Mouse (Mus musculus) gastrocnemius, adult 8-10 months (tissue): ENCODE data around the gene Dgcr6. TPM values are rescaled to one million over a fixed set of nuclear protein-coding genes. Genes with fewer than 3 reads are reported as not detected.

ENCODE experiments used
- DNase-seq, 2 experiments: peaks; one replicate each; pipeline ENCODE4 v3.0.0; 2022; ENCODE audit warnings: low spot score in 2 of 2
- total RNA-seq, 4 experiments: library from RNA; stranded (reverse); gene quantifications; 2 replicates each; pipeline ENCODE4 v1.2.4; 2022

Gene Dgcr6
- total RNA-seq, 4 experiments from 2014 or later: 48.2 to 56.8 (median 51.2) TPM

- DNase-seq: no peak
Observed at GRCm38 (mm10) chr16:18068653-18069376, 16.2 kb downstream of the Dgcr6 start.

GRCm38 (mm10) chr16:18070798-18071197, 18.1 kb downstream of the Dgcr6 start:
- no peak for DNase-seq

- no peak for DNase-seq
Observed at GRCm38 (mm10) chr16:18072089-18072488, 19.4 kb downstream of the Dgcr6 start.

- no peak for DNase-seq
Observed at GRCm38 (mm10) chr16:18073259-18073962, 20.8 kb downstream of the Dgcr6 start.

GRCm38 (mm10) chr16:18074611-18075010, 22.0 kb downstream of the Dgcr6 start:
- DNase-seq: no peak

- no peak for DNase-seq
Observed at GRCm38 (mm10) chr16:18075201-18075600, 22.5 kb downstream of the Dgcr6 start.

- DNase-seq: no peak
Observed at GRCm38 (mm10) chr16:18078314-18079015, 25.8 kb downstream of the Dgcr6 start.

GRCm38 (mm10) chr16:18079300-18079699, 26.6 kb downstream of the Dgcr6 start:
- no peak for DNase-seq

- DNase-seq: no peak
Observed at GRCm38 (mm10) chr16:18080171-18080570, 27.5 kb downstream of the Dgcr6 start.

- no peak for DNase-seq
Observed at GRCm38 (mm10) chr16:18081149-18081827, 28.6 kb downstream of the Dgcr6 start.

GRCm38 (mm10) chr16:18082291-18082690, 29.6 kb downstream of the Dgcr6 start:
- no peak for DNase-seq

- DNase-seq: peak; percentile 76 to 78
Observed at GRCm38 (mm10) chr16:18083231-18083951, 30.7 kb downstream of the Dgcr6 start.

- no peak for DNase-seq
Observed at GRCm38 (mm10) chr16:18084262-18084661, 31.6 kb downstream of the Dgcr6 start.

GRCm38 (mm10) chr16:18087101-18087500, 34.4 kb downstream of the Dgcr6 start:
- DNase-seq: no peak

- DNase-seq: no peak
Observed at GRCm38 (mm10) chr16:18096348-18096747, 43.7 kb downstream of the Dgcr6 start.

GRCm38 (mm10) chr16:18102816-18103215, 50.2 kb downstream of the Dgcr6 start:
- DNase-seq: no peak

GRCm38 (mm10) chr16:18103366-18103765, 50.7 kb downstream of the Dgcr6 start:
- no peak for DNase-seq

- no peak for DNase-seq
Observed at GRCm38 (mm10) chr16:18103808-18104207, 51.1 kb downstream of the Dgcr6 start.

- DNase-seq: peak; percentile 66 to 74
Observed at GRCm38 (mm10) chr16:18108221-18108966, 55.7 kb downstream of the Dgcr6 start.

GRCm38 (mm10) chr16:18111042-18111441, 58.4 kb downstream of the Dgcr6 start:
- no peak for DNase-seq
